Mouse (Mus musculus) T-helper 1 cell (primary cell): Measurements from ENCODE around the gene Serpinb6e.

ENCODE experiments used
- in situ Hi-C: fragments of 300-600 bp; cut with MboI, MseI; formaldehyde crosslinking; loops from one replicate; pipeline ENCODE4 v1.15.1; 2025; ENCODE audit warnings: high pct_unique_total_duplicates

Serpinb6e gene

DNA sequence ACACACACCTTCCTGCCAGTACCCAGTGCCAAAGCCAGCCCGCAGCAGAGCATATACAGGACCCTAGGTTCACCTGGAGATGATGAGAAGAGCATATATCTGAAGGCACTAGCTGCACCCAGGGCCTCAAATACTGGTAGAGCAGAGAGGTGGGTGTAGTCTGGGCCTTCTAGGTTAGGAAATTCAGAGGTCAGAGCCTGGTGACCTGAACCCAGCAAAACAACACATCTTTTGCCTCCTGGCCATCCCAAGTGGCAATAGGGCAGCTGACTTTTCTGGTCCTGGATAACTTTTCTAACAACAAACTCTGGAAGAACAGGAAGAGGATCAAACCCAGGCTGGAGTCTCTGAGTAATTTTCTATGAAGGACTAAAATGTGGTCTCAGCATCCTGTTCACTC lies at the start of gene Serpinb6e:
TSS of gene Serpinb6e (minus strand) at position 101 of the 400 bp plus-strand sequence.
- in situ Hi-C loops, result no loop called here

DNA sequence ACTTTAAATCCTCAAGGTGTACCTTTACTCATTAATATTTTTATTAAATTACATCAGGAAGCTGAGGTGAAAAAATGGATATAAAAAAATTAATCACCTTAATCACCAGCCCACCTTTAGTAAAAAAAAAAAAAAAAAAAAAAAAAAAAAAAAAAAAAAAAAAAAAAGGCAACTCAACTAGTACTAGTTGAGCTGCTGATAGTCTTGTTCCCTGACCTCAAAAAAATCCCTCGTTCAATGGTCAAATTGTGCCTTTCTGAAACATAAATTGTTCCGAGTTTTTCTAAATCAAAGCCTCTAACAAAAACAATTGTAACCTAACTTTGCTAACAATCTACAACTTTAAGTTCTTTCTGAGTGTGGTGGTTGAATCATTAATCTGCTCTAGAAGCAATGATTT lies 12.5 kb downstream of the Serpinb6e start:
- in situ Hi-C loops, result no loop called here

DNA sequence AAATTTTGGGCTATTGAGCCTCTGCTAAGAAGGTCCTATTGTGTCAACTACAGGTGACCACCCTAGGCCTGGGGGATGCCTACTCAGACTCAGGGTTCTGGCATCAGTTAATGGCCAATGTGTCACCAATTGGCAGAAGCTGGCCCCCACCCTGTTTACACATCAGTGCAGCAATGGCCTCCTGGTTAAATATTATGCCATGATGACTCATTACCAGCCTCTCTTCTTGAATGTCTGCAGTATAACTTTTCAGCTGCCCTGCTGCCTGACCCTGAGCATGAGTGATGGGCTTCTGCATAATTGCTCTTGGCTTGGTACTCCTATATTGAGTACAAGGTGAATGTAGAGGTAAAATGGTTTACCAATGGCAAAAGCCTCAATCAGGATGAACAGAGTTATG lies 19.8 kb downstream of the Serpinb6e start:
- in situ Hi-C loops, result no loop called here

DNA sequence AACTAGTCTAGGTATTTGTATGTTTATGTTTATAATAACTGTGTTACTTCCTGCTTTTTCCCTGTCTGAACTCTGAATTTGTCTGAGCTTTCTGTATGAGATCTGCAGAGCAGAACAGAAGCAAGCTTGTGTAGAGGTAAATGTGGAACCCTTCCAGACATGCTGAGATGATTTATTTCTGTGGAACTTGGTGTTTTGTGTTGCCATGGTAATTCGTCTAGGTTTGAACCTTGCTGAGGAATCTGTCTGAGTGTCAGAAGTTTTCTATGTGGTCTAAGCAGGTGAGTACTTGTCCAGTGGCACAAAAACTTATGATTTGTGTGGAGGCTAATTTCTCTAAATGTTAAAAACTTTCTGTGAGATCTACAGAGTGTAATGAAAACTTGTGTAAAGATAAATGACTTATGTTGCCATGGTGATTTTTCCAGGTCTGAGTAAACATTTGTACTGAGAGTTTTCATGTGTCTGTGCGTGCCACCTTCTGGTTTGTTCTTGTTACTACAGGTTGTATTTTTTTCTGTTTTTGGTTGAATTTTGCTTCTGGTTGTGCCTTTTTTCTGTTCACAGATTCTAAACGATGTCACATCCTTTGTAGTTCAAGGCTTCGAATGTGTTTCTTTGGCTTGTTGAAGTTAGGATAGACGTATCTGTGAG lies 21.6 kb downstream of the Serpinb6e start:
- in situ Hi-C loops, result no loop called here
